Mouse (Mus musculus): Measurements from ENCODE around the gene Sema4c. TPM values are rescaled to one million over a fixed set of nuclear protein-coding genes. Genes with fewer than 3 reads are reported as not detected.

Gene Sema4c
- total and polyA plus RNA-seq, 3 experiments = 0.19 to 1.4 TPM; not detected in 1

DNA sequence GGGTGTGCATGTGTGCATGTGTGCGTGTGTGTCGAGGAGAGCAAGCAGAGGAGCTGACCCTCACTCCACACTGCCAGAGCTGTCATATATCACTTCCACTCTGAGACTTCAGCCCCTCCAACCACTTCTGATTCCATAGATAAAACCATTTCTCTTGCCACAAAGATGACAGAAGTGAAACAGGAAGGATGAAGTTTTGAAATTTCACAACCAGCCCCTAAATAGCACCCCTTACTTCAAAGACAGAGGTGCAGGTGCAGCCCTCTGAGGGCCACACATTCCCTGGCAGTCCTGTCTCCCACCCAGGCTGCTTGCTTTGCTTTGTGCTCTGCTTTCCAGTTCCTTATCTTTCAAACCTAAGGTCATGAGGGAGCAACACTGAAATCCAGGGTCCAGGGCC lies 33.3 kb upstream of the Sema4c start:
- H3K27ac ChIP-seq (ENCODE audit: control insufficient read depth, low read depth, low read length) = no peak overlapping the region
- H3K4me3 ChIP-seq (ENCODE audit: control insufficient read depth in 1 of 2, insufficient read depth in 1 of 2, low read depth in 2 of 2, low read length in 2 of 2) = no peak overlapping the region
- no peaks in the 10 kb centered on the region for H3K79me2 ChIP-seq (ENCODE audit: control insufficient read depth, insufficient read depth, low read length, poor library complexity)
- DNase-seq (ENCODE audit: low read depth, low spot score) = no peak
- no peaks in the 10 kb centered on the region for H3K36me3 ChIP-seq (ENCODE audit: control insufficient read depth in 1 of 2, insufficient read depth in 2 of 2, low read length in 2 of 2)
- no peak overlapping the region for H3K9ac ChIP-seq (ENCODE audit: control insufficient read depth, low read depth, low read length, poor library complexity, severe bottlenecking)
- no peaks in the 10 kb centered on the region for H3K9me3 ChIP-seq (replicated peaks; ENCODE audit: insufficient read depth, low read length)
- H3K4me1 ChIP-seq (ENCODE audit: control insufficient read depth in 1 of 2, insufficient read depth in 2 of 2, low read length in 2 of 2) = no peaks in the 10 kb centered on the region
- H3K27me3 ChIP-seq (ENCODE audit: control insufficient read depth in 1 of 2, insufficient read depth in 2 of 2, low read length in 2 of 2) = no peaks in the 10 kb centered on the region; a peak in 1 of 4 replicates
- TF ChIP-seq UBTF (IDR thresholded peaks at IDR 0.05; ENCODE audit: borderline replicate concordance, insufficient read depth, low read depth, low read length) (no peak), MEF2A (IDR thresholded peaks at IDR 0.05; ENCODE audit: extremely low read depth, insufficient replicate concordance, low read depth, low read length, poor library complexity, severe bottlenecking) (no peak), MYC (IDR thresholded peaks at IDR 0.05; ENCODE audit: low read depth, low read length) (no peak), HCFC1 (IDR thresholded peaks at IDR 0.05; ENCODE audit: low read depth, low read length) (no peak), MYB (IDR thresholded peaks at IDR 0.05; ENCODE audit: low read depth, low read length) (no peak), RAD21 (IDR thresholded peaks at IDR 0.05; ENCODE audit: low read depth, low read length) (no peak)

DNA sequence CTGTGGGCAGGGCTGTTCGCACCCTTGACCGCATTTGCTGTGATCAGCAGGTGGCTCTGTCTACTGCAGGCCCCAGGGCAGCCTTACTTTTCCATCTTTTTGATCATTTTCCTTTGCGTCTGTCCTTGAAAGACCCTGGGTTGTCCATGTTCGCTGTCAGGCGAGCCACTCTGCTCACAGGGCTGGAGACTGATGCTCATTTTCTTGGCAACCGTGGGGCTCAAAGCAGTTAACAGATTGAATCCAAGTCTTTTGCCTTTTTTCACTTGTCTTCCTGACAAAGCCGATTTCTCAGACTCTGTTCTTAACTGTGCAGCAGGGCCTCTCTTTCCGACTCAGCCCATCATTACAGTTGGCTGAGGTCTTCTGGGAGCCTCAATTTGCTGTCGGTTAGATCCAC lies 32.5 kb upstream of the Sema4c start:
- no peaks in the 10 kb centered on the region; a peak in 1 of 4 replicates for H3K27me3 ChIP-seq (ENCODE audit: control insufficient read depth in 1 of 2, insufficient read depth in 2 of 2, low read length in 2 of 2)
- no peaks in the 10 kb centered on the region for H3K4me1 ChIP-seq (ENCODE audit: control insufficient read depth in 1 of 2, insufficient read depth in 2 of 2, low read length in 2 of 2)
- no peaks in the 10 kb centered on the region for H3K9me3 ChIP-seq (replicated peaks; ENCODE audit: insufficient read depth, low read length)
- TF ChIP-seq USF1 (IDR thresholded peaks at IDR 0.05; ENCODE audit: low read depth, low read length) (no peak), POLR2AphosphoS2 (IDR thresholded peaks at IDR 0.05; ENCODE audit: low read length) (no peak), HCFC1 (IDR thresholded peaks at IDR 0.05; ENCODE audit: low read depth, low read length) (no peak), ELF1 (IDR thresholded peaks at IDR 0.05; ENCODE audit: low read depth, low read length) (no peak), ZMIZ1 (IDR thresholded peaks at IDR 0.05; ENCODE audit: low read depth, low read length) (no peak), MYC (IDR thresholded peaks at IDR 0.05; ENCODE audit: low read depth, low read length) (no peak), KAT2A (conservative IDR thresholded peaks at IDR 0.05; ENCODE audit: low read depth, low read length) (no peak), SMC3 (IDR thresholded peaks at IDR 0.05; ENCODE audit: low read depth, low read length) (no peak), RAD21 (IDR thresholded peaks at IDR 0.05; ENCODE audit: low read depth, low read length) (no peak), NELFE (IDR thresholded peaks at IDR 0.05; ENCODE audit: low read depth, low read length) (no peak), MAX (IDR thresholded peaks at IDR 0.05; ENCODE audit: low read length) (no peak), EP300 (IDR thresholded peaks at IDR 0.05; ENCODE audit: low read depth in 1 of 2, low read length in 2 of 2) (no peak)
- no peak overlapping the region for H3K9ac ChIP-seq (ENCODE audit: control insufficient read depth, low read depth, low read length, poor library complexity, severe bottlenecking)
- H3K79me2 ChIP-seq (ENCODE audit: control insufficient read depth, insufficient read depth, low read length, poor library complexity) = no peaks in the 10 kb centered on the region
- no peak for DNase-seq (ENCODE audit: low read depth, low spot score)
- H3K27ac ChIP-seq (ENCODE audit: control insufficient read depth, low read depth, low read length) = no peak overlapping the region
- H3K36me3 ChIP-seq (ENCODE audit: control insufficient read depth in 1 of 2, insufficient read depth in 2 of 2, low read length in 2 of 2) = no peaks in the 10 kb centered on the region
- H3K4me3 ChIP-seq (ENCODE audit: control insufficient read depth in 1 of 2, insufficient read depth in 1 of 2, low read depth in 2 of 2, low read length in 2 of 2) = no peak overlapping the region
